Mouse (Mus musculus): ENCODE measurements at regions not wholly inside any gene's neighbourhood (a gene's known extent, or its start where the extent isn't known, plus 50 kb on each side); places are given as distances from the start of the nearest gene placed in this dataset.

DNA sequence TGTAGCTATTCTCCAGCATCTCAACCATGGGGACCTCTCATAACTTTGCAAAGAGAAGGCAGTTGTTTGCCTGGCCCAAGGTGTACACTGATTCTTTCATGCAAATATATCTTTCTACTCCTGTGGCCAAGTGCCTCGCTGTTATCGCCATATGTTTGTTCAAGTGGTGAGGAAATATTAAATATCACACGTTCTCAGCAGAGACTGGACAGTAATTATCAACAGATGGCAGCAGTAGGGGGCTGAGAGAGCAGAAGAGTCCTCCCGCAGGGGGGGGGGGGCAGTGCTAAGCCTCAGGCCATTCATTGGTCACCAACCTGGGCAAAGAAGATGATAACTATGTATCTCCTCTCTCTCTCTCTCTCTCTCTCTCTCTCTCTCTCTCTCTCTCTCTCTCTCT, 337.6 kb downstream of the Rab28 start:
- 10% methylated on average over 4 of the region's 4 CpGs for WGBS
- Histone ChIP-seq H3K4me1 (replicated peaks; ENCODE audit: control insufficient read depth, insufficient read depth, low read length) (peaks cover 4% of the 10 kb centered on the region; the same call in 1 of the 2 replicates), H3K4me3 (ENCODE audit: low read length) (no peak overlapping the region), H3K27me3 (ENCODE audit: control insufficient read depth, insufficient read depth, low read depth, low read length) (no peaks in the 10 kb centered on the region), H3K4me2 (ENCODE audit: low read depth, low read length) (no peak overlapping the region), H3K9me3 (ENCODE audit: control insufficient read depth, low read length) (no peaks in the 10 kb centered on the region), H3K9ac (ENCODE audit: low read length) (no peak overlapping the region), H3K27ac (ENCODE audit: low read length) (no peak overlapping the region), H3K36me3 (ENCODE audit: control insufficient read depth, insufficient read depth, low read length) (no peaks in the 10 kb centered on the region)
- no peak for ATAC-seq (ENCODE audit: low read depth)

DNA sequence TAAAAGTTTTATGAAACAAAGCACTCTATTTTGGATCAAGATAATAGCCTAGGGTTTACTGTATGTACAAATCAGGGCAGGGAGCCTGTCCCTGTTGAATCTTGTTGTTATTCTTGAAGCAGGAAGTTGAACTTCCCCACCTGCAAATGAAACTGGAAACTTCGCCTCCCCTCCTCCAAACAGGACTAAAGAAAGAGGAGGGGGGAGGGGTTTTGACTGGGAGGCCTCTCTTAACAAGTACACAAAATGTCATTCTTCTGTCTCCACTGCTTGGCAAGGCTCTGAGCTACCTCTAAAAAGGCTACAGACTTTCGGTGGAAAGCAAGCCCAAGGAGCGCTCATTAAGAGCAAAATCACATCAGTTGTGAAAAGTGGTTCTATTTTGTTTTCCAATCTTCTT, 338.1 kb downstream of the Rab28 start:
- no peaks in the 10 kb centered on the region for H3K36me3 ChIP-seq (ENCODE audit: control insufficient read depth, insufficient read depth, low read length)
- ATAC-seq (ENCODE audit: low read depth), result no peak
- H3K9ac ChIP-seq (ENCODE audit: low read length), result no peak overlapping the region
- no peak overlapping the region for H3K27ac ChIP-seq (ENCODE audit: low read length)
- no peaks in the 10 kb centered on the region for H3K9me3 ChIP-seq (ENCODE audit: control insufficient read depth, low read length)
- H3K4me1 ChIP-seq (replicated peaks; ENCODE audit: control insufficient read depth, insufficient read depth, low read length), result peaks cover 4% of the 10 kb centered on the region; the same call in 1 of the 2 replicates
- H3K27me3 ChIP-seq (ENCODE audit: control insufficient read depth, insufficient read depth, low read depth, low read length), result no peaks in the 10 kb centered on the region
- H3K4me3 ChIP-seq (ENCODE audit: low read length), result no peak overlapping the region
- WGBS, result 47% methylated on average over 3 of the region's 3 CpGs
- no peak overlapping the region for H3K4me2 ChIP-seq (ENCODE audit: low read depth, low read length)

DNA sequence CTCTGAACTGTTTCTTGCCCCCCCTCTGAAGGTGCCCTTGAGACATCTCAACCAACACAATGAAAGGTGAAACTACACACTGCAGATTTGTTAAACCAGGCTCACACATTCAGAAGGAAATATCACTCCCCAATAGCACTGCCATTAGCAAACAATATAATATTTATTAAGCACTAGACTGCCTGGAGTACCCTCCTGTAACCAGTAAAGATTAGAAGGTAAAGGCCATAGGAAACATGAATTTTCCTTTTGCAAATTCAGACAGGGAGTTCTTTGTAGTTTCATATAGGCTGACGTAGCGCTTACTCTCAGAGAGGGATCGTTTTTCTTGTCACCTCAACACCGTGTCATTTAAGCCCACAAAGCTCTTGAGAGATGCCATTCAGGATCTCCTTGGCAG, 342.1 kb downstream of the Rab28 start:
- no peak overlapping the region for H3K27ac ChIP-seq (ENCODE audit: low read length)
- H3K27me3 ChIP-seq (ENCODE audit: control insufficient read depth, insufficient read depth, low read depth, low read length), result no peaks in the 10 kb centered on the region
- WGBS, result 43% methylated on average over 4 of the region's 4 CpGs
- no peak overlapping the region for H3K9ac ChIP-seq (ENCODE audit: low read length)
- peak; percentile 52 for ATAC-seq (ENCODE audit: low read depth)
- no peaks in the 10 kb centered on the region for H3K9me3 ChIP-seq (ENCODE audit: control insufficient read depth, low read length)
- H3K36me3 ChIP-seq (ENCODE audit: control insufficient read depth, insufficient read depth, low read length), result no peaks in the 10 kb centered on the region
- no peak overlapping the region for H3K4me2 ChIP-seq (ENCODE audit: low read depth, low read length)
- H3K4me3 ChIP-seq (ENCODE audit: low read length), result no peak overlapping the region
- H3K4me1 ChIP-seq (replicated peaks; ENCODE audit: control insufficient read depth, insufficient read depth, low read length), result peaks cover 4% of the 10 kb centered on the region; the same call in 1 of the 2 replicates

DNA sequence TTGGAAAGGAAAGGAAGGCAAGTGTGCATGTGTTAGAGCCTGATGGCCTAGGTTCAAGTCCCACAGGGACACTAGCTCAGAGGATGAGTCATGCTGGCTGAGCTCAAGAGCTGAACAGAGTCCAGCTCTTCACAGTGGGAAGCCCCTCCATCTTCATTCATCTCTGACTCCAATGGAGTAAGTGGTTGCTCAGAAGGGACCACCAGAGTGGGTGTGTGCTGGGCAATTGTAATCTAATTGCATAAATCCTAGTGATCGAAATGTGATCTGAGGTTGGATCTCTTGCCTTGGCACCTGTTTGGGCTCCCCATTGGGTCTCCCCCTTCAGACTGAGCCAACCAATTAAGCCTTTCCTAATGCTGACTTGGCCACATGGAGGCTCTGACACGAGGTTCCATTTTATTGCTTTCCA, 359.5 kb downstream of the Rab28 start:
- ATAC-seq (ENCODE audit: low read depth), result no peak
- Histone ChIP-seq H3K9me3 (ENCODE audit: control insufficient read depth, low read length) (no peaks in the 10 kb centered on the region), H3K27ac (ENCODE audit: low read length) (no peak overlapping the region), H3K4me3 (ENCODE audit: low read length) (no peak overlapping the region), H3K4me2 (ENCODE audit: low read depth, low read length) (no peak overlapping the region), H3K9ac (ENCODE audit: low read length) (no peak overlapping the region), H3K36me3 (ENCODE audit: control insufficient read depth, insufficient read depth, low read length) (no peaks in the 10 kb centered on the region), H3K4me1 (replicated peaks; ENCODE audit: control insufficient read depth, insufficient read depth, low read length) (no peaks in the 10 kb centered on the region), H3K27me3 (ENCODE audit: control insufficient read depth, insufficient read depth, low read depth, low read length) (no peaks in the 10 kb centered on the region)
- 71% methylated on average over 2 of the region's 2 CpGs for WGBS

DNA sequence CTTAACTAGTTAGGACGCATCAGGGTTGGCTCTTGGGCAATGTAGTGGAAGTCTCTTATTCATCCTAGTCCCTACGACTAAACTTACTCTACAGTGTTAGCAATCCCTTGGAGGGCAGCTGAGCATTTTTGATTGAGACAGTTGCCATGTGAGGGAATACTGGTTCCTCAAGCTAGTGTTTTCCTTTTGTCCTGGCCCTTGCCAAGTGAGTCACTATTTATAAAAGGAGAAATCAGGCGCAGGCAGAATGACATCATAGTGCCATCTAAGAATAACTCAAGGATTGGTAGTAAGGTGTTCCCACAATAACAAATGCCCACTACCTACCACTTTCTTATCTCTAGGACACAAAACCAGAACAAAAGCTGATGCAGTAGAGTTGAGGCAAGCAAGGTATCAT, 360.5 kb downstream of the Rab28 start:
- no peak overlapping the region for H3K4me2 ChIP-seq (ENCODE audit: low read depth, low read length)
- no peak for ATAC-seq (ENCODE audit: low read depth)
- H3K27me3 ChIP-seq (ENCODE audit: control insufficient read depth, insufficient read depth, low read depth, low read length), result no peaks in the 10 kb centered on the region
- H3K27ac ChIP-seq (ENCODE audit: low read length), result no peak overlapping the region
- H3K9me3 ChIP-seq (ENCODE audit: control insufficient read depth, low read length), result no peaks in the 10 kb centered on the region
- no peak overlapping the region for H3K9ac ChIP-seq (ENCODE audit: low read length)
- WGBS, result 74% methylated on average over 3 of the region's 3 CpGs
- no peaks in the 10 kb centered on the region for H3K4me1 ChIP-seq (replicated peaks; ENCODE audit: control insufficient read depth, insufficient read depth, low read length)
- H3K4me3 ChIP-seq (ENCODE audit: low read length), result no peak overlapping the region
- no peaks in the 10 kb centered on the region for H3K36me3 ChIP-seq (ENCODE audit: control insufficient read depth, insufficient read depth, low read length)

DNA sequence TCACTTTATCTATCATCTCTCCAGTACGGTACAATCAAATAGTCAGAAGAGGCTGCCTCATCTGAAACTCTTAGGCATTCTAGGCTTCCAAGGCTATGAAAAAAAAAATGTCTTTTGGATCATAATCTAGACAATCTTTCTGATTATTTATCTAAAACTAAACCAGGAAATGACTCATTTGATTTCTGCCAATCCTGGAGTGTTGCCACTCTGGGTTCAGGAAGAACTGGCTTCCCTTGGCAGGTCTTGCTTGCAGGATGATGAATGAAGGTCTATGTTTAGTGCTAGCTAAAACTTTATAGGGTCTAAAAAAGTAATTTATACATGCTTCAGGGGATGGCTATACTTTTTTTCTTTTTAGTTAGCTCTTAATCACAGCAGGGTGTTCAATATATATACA, 367.4 kb downstream of the Rab28 start:
- Histone ChIP-seq H3K9ac (ENCODE audit: low read length) (no peak overlapping the region), H3K27me3 (ENCODE audit: control insufficient read depth, insufficient read depth, low read depth, low read length) (no peaks in the 10 kb centered on the region), H3K27ac (ENCODE audit: low read length) (no peak overlapping the region), H3K4me2 (ENCODE audit: low read depth, low read length) (no peak overlapping the region), H3K9me3 (ENCODE audit: control insufficient read depth, low read length) (no peaks in the 10 kb centered on the region), H3K36me3 (ENCODE audit: control insufficient read depth, insufficient read depth, low read length) (no peaks in the 10 kb centered on the region), H3K4me3 (ENCODE audit: low read length) (no peak overlapping the region), H3K4me1 (replicated peaks; ENCODE audit: control insufficient read depth, insufficient read depth, low read length) (no peaks in the 10 kb centered on the region)
- WGBS, result 38% methylated on average over 1 of the region's 1 CpGs
- no peak for ATAC-seq (ENCODE audit: low read depth)

DNA sequence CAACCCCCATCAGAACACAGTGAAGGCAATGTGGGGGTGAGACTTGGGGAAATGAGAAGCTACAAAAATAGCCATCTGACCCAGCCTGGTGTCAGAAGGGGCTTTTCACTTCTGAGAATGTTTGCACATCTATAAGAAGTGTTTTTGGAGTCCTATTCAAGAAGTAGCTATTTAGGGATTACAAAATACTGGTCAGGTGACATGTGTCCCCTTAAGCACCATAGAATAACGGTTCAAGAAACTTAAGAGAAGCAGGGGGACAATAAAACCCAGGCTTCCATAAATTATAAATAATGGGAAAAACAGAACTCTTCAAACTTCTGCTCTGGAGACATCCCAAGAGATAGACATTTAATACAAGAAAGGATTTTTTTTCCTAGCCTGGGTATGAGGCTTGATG, 411.5 kb downstream of the Rab28 start:
- Histone ChIP-seq H3K27me3 (ENCODE audit: control insufficient read depth, insufficient read depth, low read depth, low read length) (no peaks in the 10 kb centered on the region), H3K4me2 (ENCODE audit: low read depth, low read length) (no peak overlapping the region), H3K9ac (ENCODE audit: low read length) (no peak overlapping the region), H3K4me3 (ENCODE audit: low read length) (no peak overlapping the region), H3K27ac (ENCODE audit: low read length) (no peak overlapping the region), H3K36me3 (ENCODE audit: control insufficient read depth, insufficient read depth, low read length) (no peaks in the 10 kb centered on the region), H3K9me3 (ENCODE audit: control insufficient read depth, low read length) (no peaks in the 10 kb centered on the region), H3K4me1 (replicated peaks; ENCODE audit: control insufficient read depth, insufficient read depth, low read length) (no peaks in the 10 kb centered on the region)
- no peak for ATAC-seq (ENCODE audit: low read depth)
- WGBS, result 44% methylated on average over 1 of the region's 1 CpGs

DNA sequence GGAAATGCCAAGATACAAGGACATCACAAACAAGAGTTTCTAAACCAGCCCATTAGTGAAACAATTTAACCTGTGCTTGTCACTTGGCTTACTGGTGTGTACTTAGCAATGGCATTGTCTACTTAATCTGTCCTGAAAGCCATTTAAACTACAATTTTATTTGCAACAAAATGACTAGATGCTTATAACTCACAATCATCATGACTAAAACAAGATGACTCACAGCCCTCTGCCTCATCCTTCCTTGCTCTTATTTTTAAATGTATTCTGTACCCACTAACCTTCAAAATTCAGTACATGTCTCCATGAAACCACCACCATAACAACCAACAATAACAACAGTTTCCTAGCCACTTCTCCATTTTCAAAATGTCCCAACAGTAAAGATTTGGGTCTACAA, 441.2 kb downstream of the Rab28 start:
- Histone ChIP-seq H3K4me3 (ENCODE audit: low read length) (no peak overlapping the region), H3K9me3 (ENCODE audit: control insufficient read depth, low read length) (no peaks in the 10 kb centered on the region), H3K27me3 (ENCODE audit: control insufficient read depth, insufficient read depth, low read depth, low read length) (no peaks in the 10 kb centered on the region), H3K27ac (ENCODE audit: low read length) (no peak overlapping the region), H3K9ac (ENCODE audit: low read length) (no peak overlapping the region), H3K4me2 (ENCODE audit: low read depth, low read length) (no peak overlapping the region), H3K36me3 (ENCODE audit: control insufficient read depth, insufficient read depth, low read length) (no peaks in the 10 kb centered on the region), H3K4me1 (replicated peaks; ENCODE audit: control insufficient read depth, insufficient read depth, low read length) (no peaks in the 10 kb centered on the region)
- no peak for ATAC-seq (ENCODE audit: low read depth)

DNA sequence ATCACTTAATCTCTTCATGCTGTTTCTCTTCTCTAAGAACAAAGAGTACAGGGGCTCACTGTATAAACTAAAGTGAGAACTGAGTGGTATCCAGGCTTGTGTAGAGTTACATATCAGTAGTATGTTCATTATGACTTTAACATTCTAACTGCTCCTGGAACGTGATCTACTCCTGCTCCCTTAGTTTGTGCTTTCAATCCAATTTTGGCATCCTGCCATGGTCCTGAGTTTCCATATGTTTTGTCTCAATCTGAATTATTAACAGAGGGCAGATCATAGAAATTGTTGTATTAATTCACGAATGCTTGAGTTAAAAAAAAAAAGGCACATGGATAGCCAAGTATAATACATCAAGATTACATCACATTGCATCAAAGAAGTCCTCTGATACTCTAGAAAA, 441.6 kb downstream of the Rab28 start:
- 22% methylated on average over 2 of the region's 2 CpGs for WGBS
- peak; percentile 57 for ATAC-seq (ENCODE audit: low read depth)
- no peak overlapping the region for H3K9ac ChIP-seq (ENCODE audit: low read length)

DNA sequence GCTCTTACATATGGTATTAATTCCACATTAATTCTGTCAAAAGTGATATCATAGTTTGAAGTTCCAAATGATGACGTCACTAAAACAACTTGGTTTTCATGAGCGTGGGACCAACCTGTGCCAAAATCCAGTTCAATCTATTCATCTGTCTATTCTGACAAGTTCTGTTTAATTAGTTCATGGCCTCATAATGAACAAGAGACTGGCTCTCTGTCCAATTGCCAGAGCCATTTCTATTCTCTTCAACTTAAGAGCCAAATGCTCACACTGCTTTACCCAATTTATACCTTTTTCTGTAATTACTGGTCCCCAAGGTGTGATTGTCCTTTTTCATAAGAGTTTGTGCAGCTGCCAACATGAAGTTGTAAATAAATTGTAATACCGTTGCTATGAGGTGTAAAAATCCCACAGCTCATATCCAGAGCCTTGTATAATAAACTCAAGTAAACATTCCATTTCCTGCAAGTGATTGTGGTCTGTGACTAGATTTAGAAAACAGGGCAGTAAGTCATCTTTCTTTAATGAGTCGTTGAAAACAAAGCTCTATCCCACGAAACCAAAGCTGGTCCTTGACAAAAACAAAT, 446.2 kb downstream of the Rab28 start:
- Histone ChIP-seq H3K9ac (ENCODE audit: low read length) (no peak overlapping the region), H3K9me3 (ENCODE audit: control insufficient read depth, low read length) (no peaks in the 10 kb centered on the region), H3K4me3 (ENCODE audit: low read length) (no peak overlapping the region), H3K4me2 (ENCODE audit: low read depth, low read length) (no peak overlapping the region), H3K36me3 (ENCODE audit: control insufficient read depth, insufficient read depth, low read length) (no peaks in the 10 kb centered on the region), H3K4me1 (replicated peaks; ENCODE audit: control insufficient read depth, insufficient read depth, low read length) (no peaks in the 10 kb centered on the region), H3K27me3 (ENCODE audit: control insufficient read depth, insufficient read depth, low read depth, low read length) (no peaks in the 10 kb centered on the region), H3K27ac (ENCODE audit: low read length) (no peak overlapping the region)
- WGBS, result 53% methylated on average over 5 of the region's 5 CpGs
- ATAC-seq (ENCODE audit: low read depth), result no peak

More for the DNA sequence above, 441.6 kb downstream of the Rab28 start:
- H3K4me3 ChIP-seq (ENCODE audit: low read length), result no peak overlapping the region
- no peaks in the 10 kb centered on the region for H3K27me3 ChIP-seq (ENCODE audit: control insufficient read depth, insufficient read depth, low read depth, low read length)
- no peaks in the 10 kb centered on the region for H3K4me1 ChIP-seq (replicated peaks; ENCODE audit: control insufficient read depth, insufficient read depth, low read length)
- no peak overlapping the region for H3K4me2 ChIP-seq (ENCODE audit: low read depth, low read length)
- no peaks in the 10 kb centered on the region for H3K36me3 ChIP-seq (ENCODE audit: control insufficient read depth, insufficient read depth, low read length)
- H3K9me3 ChIP-seq (ENCODE audit: control insufficient read depth, low read length), result no peaks in the 10 kb centered on the region
- no peak overlapping the region for H3K27ac ChIP-seq (ENCODE audit: low read length)
